Mouse (Mus musculus): ENCODE data around the gene Bdnf. TPM values are rescaled to one million over a fixed set of nuclear protein-coding genes. Genes with fewer than 3 reads are reported as not detected.
A peak's percentile ranks its signal among the peaks of the same experiment; 100 is the strongest.

Bdnf gene
- 7.2 and 7.8 TPM in 2 replicates for total RNA-seq (2014; rRNA removed)
- 10.7 TPM in 2 replicates for polyA plus RNA-seq (2015; fragmentation: Nextera tagmentation; extraction: Ambion mirVana)

DNA sequence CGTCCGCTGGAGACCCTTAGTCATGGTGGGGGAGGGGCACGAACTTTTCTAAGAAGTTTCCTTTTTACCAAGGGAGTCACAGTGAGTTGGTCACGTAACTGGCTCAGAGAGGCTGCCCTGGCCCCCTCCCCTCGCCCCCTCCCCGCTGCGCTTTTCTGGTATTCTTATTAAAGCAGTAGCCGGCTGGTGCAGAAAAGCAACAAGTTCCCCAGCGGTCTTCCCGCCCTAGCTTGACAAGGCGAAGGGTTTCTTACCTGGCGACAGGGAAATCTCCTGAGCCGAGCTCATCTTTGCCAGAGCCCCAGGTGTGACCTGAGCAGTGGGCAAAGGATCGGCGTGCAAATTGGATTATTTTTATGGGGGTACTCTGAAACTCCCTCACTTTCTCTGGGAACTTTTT, at the start of gene Bdnf:
Gene Bdnf, plus strand, starts transcription at position 169 of the 400 bp plus-strand sequence.
- under 1% methylated on average over 15 of the region's 15 CpGs for WGBS
- no peak for TF ChIP-seq CTCF (IDR thresholded peaks at IDR 0.05)
- H3K4me2 ChIP-seq (ENCODE audit: low read depth, low read length, poor library complexity, severe bottlenecking) = peak within 1 kb of the TSS; percentile 95
- peak within 1 kb of the TSS; percentile 71 for H3K4me3 ChIP-seq (ENCODE audit: low read depth, low read length)
- DNase-seq (ENCODE audit: low spot score) (no peak), ATAC-seq (ENCODE audit: low FRiP score) (no peak)
- H3K4me1 ChIP-seq (ENCODE audit: insufficient read depth, low read length) = peaks cover 13% of the 10 kb centered on the region
- H3K27ac ChIP-seq (ENCODE audit: low read depth, low read length) = no peak within 1 kb of the TSS
- H3K27me3 ChIP-seq (ENCODE audit: insufficient read depth, low read length) = peaks cover 13% of the 10 kb centered on the region; the same call in 1 of the 2 replicates
- H3K36me3 ChIP-seq (ENCODE audit: insufficient read depth, low read length) = no peaks in the 10 kb centered on the region
- H3K9me3 ChIP-seq (ENCODE audit: low read length) = no peaks in the 10 kb centered on the region
- H3K9ac ChIP-seq (replicated peaks; ENCODE audit: low read length, poor library complexity, severe bottlenecking) = peak within 1 kb of the TSS; percentile 29; the same call in 1 of the 2 replicates

DNA sequence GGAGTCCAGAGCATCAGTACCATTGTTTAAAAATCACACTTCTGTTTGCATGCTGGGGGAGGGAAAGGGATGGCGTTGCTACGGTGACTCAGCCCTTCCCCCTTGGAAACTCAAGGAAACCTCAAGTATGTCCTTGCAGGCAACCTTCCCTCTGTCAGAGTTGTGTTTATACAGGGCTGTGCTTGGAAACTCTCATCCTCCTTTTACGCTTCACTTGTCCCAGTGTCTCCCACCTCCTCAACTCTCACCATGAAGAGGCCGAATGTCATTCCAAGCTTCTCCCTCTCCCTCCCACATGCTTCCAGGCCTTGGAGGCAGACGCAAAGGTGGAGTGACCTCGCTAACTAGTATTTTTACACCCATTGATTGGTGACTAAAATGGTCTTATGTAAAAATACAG, 47.6 kb upstream of the Bdnf start:
- Histone ChIP-seq H3K4me1 (ENCODE audit: insufficient read depth, low read length) (no peaks in the 10 kb centered on the region), H3K36me3 (ENCODE audit: insufficient read depth, low read length) (no peaks in the 10 kb centered on the region), H3K27me3 (ENCODE audit: insufficient read depth, low read length) (no peaks in the 10 kb centered on the region), H3K9ac (replicated peaks; ENCODE audit: low read length, poor library complexity, severe bottlenecking) (no peak overlapping the region), H3K27ac (ENCODE audit: low read depth, low read length) (no peak overlapping the region), H3K9me3 (ENCODE audit: low read length) (no peaks in the 10 kb centered on the region), H3K4me2 (ENCODE audit: low read depth, low read length, poor library complexity, severe bottlenecking) (no peak overlapping the region), H3K4me3 (ENCODE audit: low read depth, low read length) (no peak overlapping the region)
- 48% methylated on average over 6 of the region's 6 CpGs for WGBS
- no peak for TF ChIP-seq CTCF (IDR thresholded peaks at IDR 0.05)
- ATAC-seq (ENCODE audit: low FRiP score) (no peak), DNase-seq (ENCODE audit: low spot score) (no peak)

DNA sequence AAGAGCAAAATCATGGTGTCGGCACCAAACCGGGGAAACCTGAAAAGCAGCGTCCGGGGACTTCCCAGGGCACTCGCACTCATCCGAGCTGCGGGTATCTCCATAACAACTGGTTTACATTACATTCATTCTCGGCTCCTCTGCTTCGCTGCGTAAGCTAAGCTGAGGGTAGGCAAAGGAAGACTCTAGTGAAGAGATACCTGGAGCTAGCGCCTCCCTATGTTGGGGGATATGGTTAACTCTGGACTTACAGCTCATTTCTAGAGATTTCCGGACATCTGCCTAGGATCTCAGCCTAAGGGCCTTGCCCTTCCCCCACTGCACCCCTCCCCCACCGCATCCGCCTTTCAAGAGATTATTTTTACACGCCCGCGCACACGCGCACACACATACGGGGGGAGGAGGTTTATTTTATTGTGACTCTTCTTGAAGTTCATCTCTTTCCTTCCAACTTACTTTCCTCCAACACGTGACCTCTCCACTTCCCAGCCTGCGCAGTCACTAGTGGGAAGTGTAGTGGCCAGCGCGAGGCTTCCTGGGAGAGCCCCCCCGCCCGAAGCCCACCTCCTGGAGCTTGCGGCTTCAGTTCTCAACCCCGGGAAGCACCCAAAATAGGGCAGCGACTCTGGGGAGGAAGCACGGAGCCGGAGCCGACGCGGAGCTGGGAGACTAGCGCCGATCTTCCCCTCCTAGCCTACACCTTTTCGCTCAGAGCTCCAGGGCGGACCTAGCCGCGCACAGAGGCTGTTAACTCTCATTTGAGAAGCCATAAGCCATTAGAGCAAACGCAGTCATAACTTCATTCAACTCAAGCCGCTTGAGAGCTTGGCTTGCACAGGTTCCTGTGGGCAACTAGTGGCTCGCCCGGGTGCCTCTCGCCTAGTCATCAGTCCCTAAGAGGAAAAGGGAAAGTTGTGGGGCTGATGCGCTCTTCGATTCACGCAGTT, 718 bp upstream of the Bdnf start:
- DNase-seq (ENCODE audit: low spot score) (no peak), ATAC-seq (ENCODE audit: low FRiP score) (no peak)
- Histone ChIP-seq H3K4me1 (ENCODE audit: insufficient read depth, low read length) (peaks cover 13% of the 10 kb centered on the region), H3K27ac (ENCODE audit: low read depth, low read length) (no peak overlapping the region), H3K4me3 (ENCODE audit: low read depth, low read length) (peak overlapping the region; percentile 71), H3K9me3 (ENCODE audit: low read length) (no peaks in the 10 kb centered on the region), H3K9ac (replicated peaks; ENCODE audit: low read length, poor library complexity, severe bottlenecking) (peak overlapping the region; percentile 29; the same call in 1 of the 2 replicates), H3K4me2 (ENCODE audit: low read depth, low read length, poor library complexity, severe bottlenecking) (peak overlapping the region; percentile 95), H3K27me3 (ENCODE audit: insufficient read depth, low read length) (peaks cover 13% of the 10 kb centered on the region; the same call in 1 of the 2 replicates), H3K36me3 (ENCODE audit: insufficient read depth, low read length) (no peaks in the 10 kb centered on the region)
- WGBS = under 1% methylated on average over 48 of the region's 48 CpGs
- TF ChIP-seq CTCF (IDR thresholded peaks at IDR 0.05) = no peak; the same call in 1 of the 2 replicates

DNA sequence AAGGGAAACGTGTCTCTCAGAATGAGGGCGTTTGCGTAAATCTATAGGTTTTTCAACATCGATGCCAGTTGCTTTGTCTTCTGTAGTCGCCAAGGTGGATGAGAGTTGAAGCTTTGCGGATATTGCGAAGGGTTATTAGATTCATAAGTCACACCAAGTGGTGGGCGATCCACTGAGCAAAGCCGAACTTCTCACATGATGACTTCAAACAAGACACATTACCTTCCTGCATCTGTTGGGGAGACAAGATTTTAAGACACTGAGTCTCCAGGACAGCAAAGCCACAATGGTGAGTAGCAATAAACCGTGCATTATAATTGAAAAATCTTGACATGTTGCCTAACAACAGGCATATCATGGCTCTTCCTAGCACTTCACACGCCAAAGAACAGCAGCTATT, 551 bp downstream of the Bdnf start:
- Histone ChIP-seq H3K4me1 (ENCODE audit: insufficient read depth, low read length) (peaks cover 13% of the 10 kb centered on the region), H3K36me3 (ENCODE audit: insufficient read depth, low read length) (no peaks in the 10 kb centered on the region), H3K4me3 (ENCODE audit: low read depth, low read length) (peak overlapping the region; percentile 71), H3K4me2 (ENCODE audit: low read depth, low read length, poor library complexity, severe bottlenecking) (peak overlapping the region; percentile 95), H3K27ac (ENCODE audit: low read depth, low read length) (no peak overlapping the region), H3K27me3 (ENCODE audit: insufficient read depth, low read length) (peaks cover 13% of the 10 kb centered on the region; the same call in 1 of the 2 replicates), H3K9ac (replicated peaks; ENCODE audit: low read length, poor library complexity, severe bottlenecking) (0 out of 2 replicates have a peak overlapping the region, but pooled peaks have one; percentile 19), H3K9me3 (ENCODE audit: low read length) (no peaks in the 10 kb centered on the region)
- no peak for ATAC-seq (ENCODE audit: low FRiP score)
- 3% methylated on average over 11 of the region's 11 CpGs for WGBS
- TF ChIP-seq CTCF (IDR thresholded peaks at IDR 0.05) = no peak
- DNase-seq (ENCODE audit: low spot score) = no peak

DNA sequence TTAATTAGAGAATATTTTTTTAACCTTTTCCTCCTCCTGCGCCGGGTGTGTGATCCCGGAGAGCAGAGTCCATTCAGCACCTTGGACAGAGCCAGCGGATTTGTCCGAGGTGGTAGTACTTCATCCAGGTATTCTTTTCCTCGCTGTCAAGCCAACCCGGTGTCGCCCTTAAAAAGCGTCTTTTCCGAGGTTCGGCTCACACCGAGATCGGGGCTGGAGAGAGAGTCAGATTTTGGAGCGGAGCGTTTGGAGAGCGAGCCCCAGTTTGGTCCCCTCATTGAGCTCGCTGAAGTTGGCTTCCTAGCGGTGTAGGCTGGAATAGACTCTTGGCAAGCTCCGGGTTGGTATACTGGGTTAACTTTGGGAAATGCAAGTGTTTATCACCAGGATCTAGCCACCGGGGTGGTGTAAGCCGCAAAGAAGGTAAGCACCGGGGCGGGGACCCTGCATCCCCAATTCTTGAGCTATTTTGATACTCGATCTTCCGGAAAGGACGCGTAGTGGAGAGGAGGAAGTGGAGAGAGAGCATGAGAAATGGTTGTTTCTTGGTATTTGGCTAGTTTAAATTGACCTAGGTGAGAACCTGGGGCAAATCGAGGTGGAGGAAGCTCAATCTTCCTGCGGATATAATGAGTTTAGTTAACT, 1.6 kb downstream of the Bdnf start:
- DNase-seq (ENCODE audit: low spot score) (peak; percentile 56), ATAC-seq (ENCODE audit: low FRiP score) (peak; percentile 12; the same call in 1 of the 2 replicates)
- H3K27me3 ChIP-seq (ENCODE audit: insufficient read depth, low read length) = peaks cover 13% of the 10 kb centered on the region; the same call in 1 of the 2 replicates
- peak overlapping the region; percentile 95 for H3K4me2 ChIP-seq (ENCODE audit: low read depth, low read length, poor library complexity, severe bottlenecking)
- 1% methylated on average over 29 of the region's 29 CpGs for WGBS
- H3K4me3 ChIP-seq (ENCODE audit: low read depth, low read length) = peak overlapping the region; percentile 71
- no peaks in the 10 kb centered on the region for H3K36me3 ChIP-seq (ENCODE audit: insufficient read depth, low read length)
- TF ChIP-seq CTCF (IDR thresholded peaks at IDR 0.05) = peak; percentile 64
- peak overlapping the region; percentile 94; the same call in 1 of the 2 replicates for H3K27ac ChIP-seq (ENCODE audit: low read depth, low read length)
- peak overlapping the region; percentile 91 for H3K9ac ChIP-seq (replicated peaks; ENCODE audit: low read length, poor library complexity, severe bottlenecking)
- peaks cover 13% of the 10 kb centered on the region for H3K4me1 ChIP-seq (ENCODE audit: insufficient read depth, low read length)
- H3K9me3 ChIP-seq (ENCODE audit: low read length) = no peaks in the 10 kb centered on the region

All from midbrain, postnatal 0 days (tissue).